Mouse (Mus musculus): ENCODE measurements around the gene Vmn2r6.
"Not testable (repeated sequence)": the region's sequence is repeated elsewhere in the genome, so short reads cannot be mapped to it uniquely, and the experiment has no call there.

Gene Vmn2r6

GRCm38 (mm10) chr3:64565730-64566129, at the start of gene Vmn2r6:
TSS of gene Vmn2r6 (minus strand) at chr3:64565830.
- not testable (repeated sequence) for DNase-seq (ENCODE audit: low spot score in 2 of 2)

DNA sequence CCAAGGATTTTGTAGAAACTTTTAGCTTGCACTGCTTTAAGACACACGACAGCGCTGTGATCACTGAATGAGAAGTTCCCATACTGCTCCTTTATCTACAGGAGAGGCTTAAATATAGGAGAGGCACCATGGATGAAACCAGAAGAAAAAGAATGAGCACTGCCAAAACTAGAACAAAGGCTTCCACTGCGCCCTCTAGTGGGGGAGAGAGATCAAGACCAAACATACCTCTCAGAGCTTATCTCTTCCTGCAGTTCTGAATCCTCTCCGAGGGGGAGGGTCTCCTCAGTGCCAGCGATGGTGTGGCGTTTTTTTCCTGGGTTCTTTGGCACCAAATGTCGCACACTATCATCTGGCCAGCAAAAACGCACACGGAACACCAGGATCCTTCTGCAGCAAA, 22.0 kb upstream of the Vmn2r6 start:
- DNase-seq (ENCODE audit: low spot score in 2 of 2): no peak

GRCm38 (mm10) chr3:64568793-64569192, 3.2 kb upstream of the Vmn2r6 start:
- not testable (repeated sequence) for DNase-seq (ENCODE audit: low spot score in 2 of 2)

GRCm38 (mm10) chr3:64523585-64523984, 42.0 kb downstream of the Vmn2r6 start:
- DNase-seq (ENCODE audit: low spot score in 2 of 2): not testable (repeated sequence)

DNA sequence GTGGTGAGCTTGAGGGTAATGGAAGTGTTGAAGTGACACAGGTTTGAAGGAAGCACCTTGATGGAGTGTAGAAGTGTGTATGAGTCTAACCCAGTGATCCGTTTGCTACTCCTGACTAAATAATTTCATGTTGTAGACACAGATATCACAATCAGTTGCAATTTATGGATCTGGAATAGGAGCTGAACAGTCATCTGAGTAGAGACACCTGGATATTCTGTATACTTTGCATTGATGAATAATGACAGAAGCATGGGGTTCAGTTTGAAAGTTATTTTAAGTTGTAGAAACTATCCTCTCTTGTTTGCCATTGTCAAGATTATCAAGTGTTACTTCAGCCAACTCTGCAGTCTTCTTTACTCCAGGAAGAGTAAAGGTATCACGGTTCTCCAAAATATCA, 55.9 kb downstream of the Vmn2r6 start, which contains the start of gene Vmn2r5:
Vmn2r5 (minus strand) TSS at position 101 of the 400 bp plus-strand sequence.
- not testable (repeated sequence) for DNase-seq (ENCODE audit: low spot score in 2 of 2)

Data from left cerebral cortex, adult 9 months (tissue).